Comparison of ENCODE assay signal across 8 mouse cellular contexts in the genomic region with DNA sequence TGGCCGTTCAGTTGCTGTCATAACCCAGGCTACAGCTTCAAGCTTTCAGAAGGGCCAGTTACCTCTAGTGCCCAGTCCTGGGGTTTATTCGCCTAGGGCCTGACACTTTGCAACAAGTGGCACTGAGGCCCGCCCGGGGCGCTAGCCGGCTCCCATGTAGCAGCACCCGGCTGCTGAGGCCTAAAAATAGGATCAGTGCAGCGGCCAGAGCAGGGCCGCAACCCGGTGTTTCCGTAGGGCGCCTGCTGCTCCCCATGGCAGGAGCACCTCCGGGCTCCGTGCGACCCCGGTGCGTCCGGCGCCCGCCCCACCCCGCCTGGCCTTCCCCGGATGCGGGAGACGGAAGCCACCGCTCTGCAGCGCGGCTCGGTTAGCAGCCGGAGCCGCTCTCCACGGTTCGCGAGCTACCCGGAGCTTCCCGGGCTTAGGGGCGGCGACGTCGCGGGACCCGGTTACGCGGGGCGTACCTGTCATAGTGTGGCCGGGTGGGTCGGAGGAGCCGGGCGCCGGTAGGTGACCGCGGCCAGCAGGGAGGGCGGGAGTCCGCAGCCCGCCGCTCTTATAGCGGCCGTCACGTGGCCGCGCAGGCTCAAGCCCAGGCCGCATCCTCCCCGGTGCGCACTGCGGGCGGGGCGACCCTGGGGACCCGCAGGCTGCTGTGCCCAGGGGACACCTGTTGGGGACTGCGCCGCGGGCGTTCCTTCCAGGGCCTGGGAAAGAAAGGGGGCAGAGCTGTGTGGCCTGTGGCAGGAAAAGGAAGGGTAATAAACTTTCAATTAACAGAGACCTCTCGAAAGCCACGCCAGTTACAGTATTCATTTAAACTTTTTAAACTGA. TPM values are rescaled to one million over a fixed set of nuclear protein-coding genes. Genes with fewer than 3 reads are reported as not detected.
DNase-seq lines count a peak whose midpoint lies in the region; ATAC-seq and TF ChIP-seq lines count a peak whose summit lies in the region.

Gene Gyg (minus strand): TSS at position 787 of the 837 bp plus-strand sequence.

- 0 out of 2 replicates have a peak within 1 kb of the TSS, but pooled peaks have one; percentile 54 for H3K27ac ChIP-seq in cortical plate, adult 2 months (ENCODE audit: insufficient read depth, low read length)
- peak within 1 kb of the TSS; percentile 26; the same call in 1 of the 2 replicates for H3K27ac ChIP-seq in hindbrain, postnatal 0 days

- H3K4me1 ChIP-seq in cortical plate, adult 2 months (ENCODE audit: control insufficient read depth, insufficient read depth, low read length) = peaks cover 2% of the 10 kb centered on the region; the same call in 1 of the 2 replicates
- H3K4me1 ChIP-seq in hindbrain, postnatal 0 days (ENCODE audit: insufficient read depth, low read length) = no peaks in the 10 kb centered on the region

- no peaks in the 10 kb centered on the region for H3K36me3 ChIP-seq in hindbrain, postnatal 0 days (ENCODE audit: insufficient read depth, low read length)

- peak within 1 kb of the TSS; percentile 85 for H3K9ac ChIP-seq in hindbrain, postnatal 0 days (replicated peaks; ENCODE audit: low read length)

- intact Hi-C loops in left cerebral cortex, postnatal 14 days (cut with DNase I) = no loop called here

- H3K27me3 ChIP-seq in hindbrain, postnatal 0 days (ENCODE audit: insufficient read depth, low read length) = no peaks in the 10 kb centered on the region

- TF ChIP-seq CTCF in cortical plate, adult 2 months (IDR thresholded peaks at IDR 0.05; ENCODE audit: extremely low read depth, insufficient read depth, low read length) = no peak
- no peak for TF ChIP-seq CTCF in hindbrain, postnatal 0 days (IDR thresholded peaks at IDR 0.05; ENCODE audit: low read depth)

- no peak for TF ChIP-seq POLR2A in cortical plate, adult 2 months (IDR thresholded peaks at IDR 0.05; ENCODE audit: extremely low read depth, insufficient read depth, low read length)

- 0 out of 2 replicates have a peak, but pooled peaks cover 5% of the 10 kb centered on the region for H3K9me3 ChIP-seq in hindbrain, postnatal 0 days (ENCODE audit: low read length)

- 1% methylated on average over 72 of the region's 73 CpGs for WGBS in hindbrain, postnatal 0 days

- DNase-seq in adrenal gland, adult (ENCODE audit: inconsistent age in 2 of 2, low spot score in 1 of 2) = peak; percentile 79 to 92
- DNase-seq in gastrocnemius, postnatal 10 days = peak; percentile 65
- peak; percentile 70 for DNase-seq in hindbrain, postnatal 0 days (ENCODE audit: low spot score)
- peak; percentile 26 to 44 for DNase-seq in left cerebral cortex, postnatal 14 days (ENCODE audit: low spot score in 2 of 2)
- peak; percentile 55 for DNase-seq in right cerebral cortex, postnatal 14 days
- DNase-seq in urinary bladder, postnatal 36 days (ENCODE audit: low spot score in 2 of 2) = peak; percentile 41 to 49

- ATAC-seq in hindbrain, postnatal 0 days = peak; percentile 92
- ATAC-seq in megakaryocyte progenitor cell, adult 5-6 weeks (replicated peaks; ENCODE audit: poor library complexity) = peak; percentile 76

- peak within 1 kb of the TSS; percentile 64 for H3K4me3 ChIP-seq in cortical plate, adult 2 months (ENCODE audit: insufficient read depth, low read length)
- H3K4me3 ChIP-seq in hindbrain, postnatal 0 days (ENCODE audit: low read length) = peak within 1 kb of the TSS; percentile 87

- H3K4me2 ChIP-seq in hindbrain, postnatal 0 days (ENCODE audit: low read depth, low read length) = peak within 1 kb of the TSS; percentile 96

RNA-seq across cellular contexts. Expression of gene Gyg, which starts in this region (rescaled TPM):
- polyA plus RNA-seq in cortical plate, adult 2 months (2012; rRNA removed) = 37.0 and 38.3 TPM in 2 replicates
- total RNA-seq in gastrocnemius, postnatal 10 days (2021) = 100 to 1,000 TPM; 142 to 157 TPM
- 39.9 and 41.0 TPM in 2 replicates for total RNA-seq in hindbrain, postnatal 0 days (2014; rRNA removed)
- polyA plus RNA-seq in hindbrain, postnatal 0 days (2015; fragmentation: Nextera tagmentation; extraction: Ambion mirVana) = 84.9 and 87.7 TPM in 2 replicates
- 10 to 100 TPM; 37.4 to 40.8 TPM for total RNA-seq in left cerebral cortex, postnatal 14 days (2021)
- 156 and 166 TPM in 2 replicates for total RNA-seq in megakaryocyte progenitor cell, adult 5-6 weeks (2015)
- total RNA-seq in megakaryocyte progenitor cell, adult 5-6 weeks (2017) = 42.3 and 48.5 TPM in 2 replicates

Comparison
In these comparisons a context has a peak if more than half of its experiments do, and no peak if none do; other contexts are left out.
1. Peak in every context shown above with its lines: DNase-seq, ATAC-seq, H3K4me3 ChIP-seq and H3K27ac ChIP-seq.
2. DNase-seq: peak in every context shown above with its lines; median percentile 86 in adrenal gland, adult; 70 in hindbrain, postnatal 0 days; 65 in gastrocnemius, postnatal 10 days; 55 in right cerebral cortex, postnatal 14 days; 45 in urinary bladder, postnatal 36 days; 35 in left cerebral cortex, postnatal 14 days.